Mouse (Mus musculus) myocyte (in vitro differentiated cells): ENCODE measurements around the gene Zfp652.

Experiments used
- POLR2AphosphoS2 ChIP-seq: IDR thresholded peaks from one replicate; pipeline ENCODE4 v1.6.1; 2011; ENCODE audit warnings: low read depth, control low read depth; ENCODE audit not compliant: insufficient read length
- TCF3 ChIP-seq: IDR thresholded peaks from one replicate; pipeline ENCODE4 v1.6.1; 2011; ENCODE audit warnings: low read depth, control low read depth; ENCODE audit not compliant: insufficient read length

DNA sequence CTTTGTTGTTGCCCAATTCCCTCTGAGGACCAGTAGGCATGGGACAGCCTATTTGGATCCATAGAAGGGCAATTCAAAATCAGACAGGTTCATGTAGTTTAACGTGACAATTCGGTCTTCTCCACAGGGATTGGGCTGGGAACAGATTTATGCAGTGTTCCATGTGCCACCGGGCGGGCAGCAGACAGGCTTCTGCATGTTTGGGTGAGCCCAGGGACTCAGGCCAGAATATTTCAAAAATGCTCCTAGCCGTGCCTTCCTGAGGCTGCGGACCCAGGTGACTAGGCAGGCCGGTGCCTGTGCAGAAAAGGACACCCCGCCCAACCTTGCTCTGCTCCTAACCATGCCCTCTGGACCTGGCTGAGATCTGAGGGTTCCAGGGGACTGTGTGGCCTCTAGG is 106.7 kb downstream of the Zfp652 start:
- TF ChIP-seq TCF3: no peak
- no peak for TF ChIP-seq POLR2AphosphoS2
